Mouse (Mus musculus) embryo, embryonic 10 days (tissue): Measurements from ENCODE around the gene Zeb2.

Experiments used
- DNase-seq: peaks from one replicate; pipeline ENCODE4 v3.0.0-alpha.2; 2015; ENCODE audit warnings: low spot score

Zeb2 gene

GRCm38 (mm10) chr2:45096638-45097247 is 20.5 kb downstream of the Zeb2 start:
- no peak for DNase-seq

GRCm38 (mm10) chr2:45095825-45096224 is 21.4 kb downstream of the Zeb2 start:
- DNase-seq = peak; percentile 74

GRCm38 (mm10) chr2:45094371-45094967 is 22.7 kb downstream of the Zeb2 start:
- no peak for DNase-seq

- no peak for DNase-seq
These were observed 23.7 kb downstream of the Zeb2 start for GRCm38 (mm10) chr2:45093479-45093878.

- no peak for DNase-seq
These were observed 24.5 kb downstream of the Zeb2 start for GRCm38 (mm10) chr2:45092654-45093053.

- DNase-seq = no peak
These were observed 26.5 kb downstream of the Zeb2 start for GRCm38 (mm10) chr2:45090529-45091297.

- DNase-seq = no peak
These were observed 28.0 kb downstream of the Zeb2 start for GRCm38 (mm10) chr2:45089251-45089530.

GRCm38 (mm10) chr2:45088435-45089250 is 28.6 kb downstream of the Zeb2 start:
- no peak for DNase-seq

GRCm38 (mm10) chr2:45087208-45087607 is 30.0 kb downstream of the Zeb2 start:
- DNase-seq = no peak

GRCm38 (mm10) chr2:45085653-45086052 is 31.5 kb downstream of the Zeb2 start:
- no peak for DNase-seq

GRCm38 (mm10) chr2:45083042-45083441 is 34.2 kb downstream of the Zeb2 start:
- no peak for DNase-seq

GRCm38 (mm10) chr2:45081559-45081958 is 35.6 kb downstream of the Zeb2 start:
- no peak for DNase-seq

- DNase-seq = no peak
These were observed 39.2 kb downstream of the Zeb2 start for GRCm38 (mm10) chr2:45077938-45078487.

GRCm38 (mm10) chr2:45077383-45077782 is 39.8 kb downstream of the Zeb2 start:
- DNase-seq = no peak

- no peak for DNase-seq
These were observed 44.2 kb downstream of the Zeb2 start for GRCm38 (mm10) chr2:45073025-45073424.

GRCm38 (mm10) chr2:45071296-45071695 is 45.9 kb downstream of the Zeb2 start:
- DNase-seq = no peak

GRCm38 (mm10) chr2:45070612-45071276 is 46.5 kb downstream of the Zeb2 start:
- no peak for DNase-seq

GRCm38 (mm10) chr2:45068792-45069550 is 48.2 kb downstream of the Zeb2 start:
- DNase-seq = no peak

GRCm38 (mm10) chr2:45067116-45067515 is 50.1 kb downstream of the Zeb2 start:
- peak; percentile 67 for DNase-seq

GRCm38 (mm10) chr2:45063300-45063890 is 53.8 kb downstream of the Zeb2 start:
- DNase-seq = peak; percentile 61

- DNase-seq = no peak
These were observed 55.1 kb downstream of the Zeb2 start for GRCm38 (mm10) chr2:45062136-45062535.
